Mouse (Mus musculus): ENCODE results near the gene Amt. TPM values are rescaled to one million over a fixed set of nuclear protein-coding genes. Genes with fewer than 3 reads are reported as not detected.

The Amt gene
- polyA plus RNA-seq, 1 experiment from 2014 or later = 15.5 TPM

Other genes starting within 250 kb of the Amt start
- gene Gmppb, start 247.6 kb upstream of the Amt start, polyA plus RNA-seq (2015; fragmentation: Nextera tagmentation; extraction: Ambion mirVana) = 105 and 115 TPM in 2 replicates
- gene Amigo3, start 243.7 kb upstream of the Amt start, polyA plus RNA-seq (2015; fragmentation: Nextera tagmentation; extraction: Ambion mirVana) = 3.2 and 4.2 TPM in 2 replicates
- 1.8 and 2.0 TPM in 2 replicates for gene Mst1, start 216.4 kb upstream of the Amt start, polyA plus RNA-seq (2015; fragmentation: Nextera tagmentation; extraction: Ambion mirVana)
- gene Rnf123, start 213.5 kb upstream of the Amt start, polyA plus RNA-seq (2015; fragmentation: Nextera tagmentation; extraction: Ambion mirVana) = 20.3 and 22.3 TPM in 2 replicates
- 105 and 109 TPM in 2 replicates for gene Apeh, start 202.2 kb upstream of the Amt start, polyA plus RNA-seq (2015; fragmentation: Nextera tagmentation; extraction: Ambion mirVana)
- gene Bsn, start 106.5 kb upstream of the Amt start, polyA plus RNA-seq (2015; fragmentation: Nextera tagmentation; extraction: Ambion mirVana) = 5.4 TPM in 2 replicates
- 67.9 and 76.8 TPM in 2 replicates for gene Dag1, start 32.9 kb upstream of the Amt start, polyA plus RNA-seq (2015; fragmentation: Nextera tagmentation; extraction: Ambion mirVana)
- gene Nicn1, start 6.4 kb upstream of the Amt start, polyA plus RNA-seq (2015; fragmentation: Nextera tagmentation; extraction: Ambion mirVana) = 24.6 and 29.1 TPM in 2 replicates
- gene Rhoa, start 9.3 kb downstream of the Amt start, polyA plus RNA-seq (2015; fragmentation: Nextera tagmentation; extraction: Ambion mirVana) = 425 and 427 TPM in 2 replicates
- 40.9 and 45.1 TPM in 2 replicates for gene Tcta, start 9.3 kb downstream of the Amt start, polyA plus RNA-seq (2015; fragmentation: Nextera tagmentation; extraction: Ambion mirVana)
- gene Gpx1, start 42.0 kb downstream of the Amt start, polyA plus RNA-seq (2015; fragmentation: Nextera tagmentation; extraction: Ambion mirVana) = 1,298 and 1,315 TPM in 2 replicates
- gene Usp4, start 51.0 kb downstream of the Amt start, polyA plus RNA-seq (2015; fragmentation: Nextera tagmentation; extraction: Ambion mirVana) = 84.4 and 92.1 TPM in 2 replicates
- gene 1700102P08Rik, start 96.0 kb downstream of the Amt start, polyA plus RNA-seq (2015; fragmentation: Nextera tagmentation; extraction: Ambion mirVana) = 0.49 and 0.55 TPM in 2 replicates
- gene Ccdc36, start 131.6 kb downstream of the Amt start, polyA plus RNA-seq (2015; fragmentation: Nextera tagmentation; extraction: Ambion mirVana) = 1.1 TPM in 2 replicates
- not detected in 2 replicates for gene BC048562, start 139.6 kb downstream of the Amt start, polyA plus RNA-seq (2015; fragmentation: Nextera tagmentation; extraction: Ambion mirVana)
- 49.2 and 53.5 TPM in 2 replicates for gene Ccdc71, start 163.7 kb downstream of the Amt start, polyA plus RNA-seq (2015; fragmentation: Nextera tagmentation; extraction: Ambion mirVana)
- 44.7 and 49.6 TPM in 2 replicates for gene Klhdc8b, start 164.7 kb downstream of the Amt start, polyA plus RNA-seq (2015; fragmentation: Nextera tagmentation; extraction: Ambion mirVana)
- gene Lamb2, start 182.9 kb downstream of the Amt start, polyA plus RNA-seq (2015; fragmentation: Nextera tagmentation; extraction: Ambion mirVana) = 26.6 and 33.6 TPM in 2 replicates
- 35.7 and 42.8 TPM in 2 replicates for gene Usp19, start 193.7 kb downstream of the Amt start, polyA plus RNA-seq (2015; fragmentation: Nextera tagmentation; extraction: Ambion mirVana)
- 111 and 118 TPM in 2 replicates for gene Qars, start 210.9 kb downstream of the Amt start, polyA plus RNA-seq (2015; fragmentation: Nextera tagmentation; extraction: Ambion mirVana)
- 90.2 and 93.4 TPM in 2 replicates for gene Qrich1, start 220.0 kb downstream of the Amt start, polyA plus RNA-seq (2015; fragmentation: Nextera tagmentation; extraction: Ambion mirVana)

Data from intestine, embryonic 16.5 days (tissue).